Mouse (Mus musculus) heart, postnatal 0 days (tissue): Measurements from ENCODE around the gene Mecp2. TPM values are rescaled to one million over a fixed set of nuclear protein-coding genes. Genes with fewer than 3 reads are reported as not detected.

ENCODE experiments used
- ATAC-seq: fragments of 200-750 bp; cut with Nextera tagmentation; 2 replicates; pipeline ENCODE4 v1.8.0; 2017; ENCODE audit warnings: low read depth, moderate number of reproducible peaks, moderate library complexity; ENCODE audit not compliant: insufficient read depth
- DNase-seq: peaks from one replicate; pipeline ENCODE4 v3.0.0-alpha.2; 2016; ENCODE audit warnings: low spot score
- H3K27ac ChIP-seq: fragments of 300-500 bp; sonication (generic); 2 replicates; pipeline ENCODE4 v1.5.1; 2014; ENCODE audit warnings: low read depth, mild to moderate bottlenecking
- H3K27me3 ChIP-seq: fragments of 300-500 bp; sonication (generic); 2 replicates; pipeline ENCODE4 v1.6.1; 2014; ENCODE audit warnings: low read length, mixed read lengths; ENCODE audit not compliant: control insufficient read depth, insufficient read depth
- H3K36me3 ChIP-seq: fragments of 300-500 bp; sonication (generic); replicated peaks from 2 replicates; pipeline ENCODE4 v1.6.1; 2014; ENCODE audit warnings: low read length, mixed read lengths; ENCODE audit not compliant: control insufficient read depth, insufficient read depth
- H3K4me1 ChIP-seq: fragments of 300-500 bp; sonication (generic); 2 replicates; pipeline ENCODE4 v1.6.1; 2014; ENCODE audit warnings: antibody characterized with exemption; ENCODE audit not compliant: control insufficient read depth, insufficient read depth
- H3K4me2 ChIP-seq: fragments of 300-500 bp; sonication (generic); 2 replicates; pipeline ENCODE4 v1.6.1; 2014; ENCODE audit warnings: low read depth, mild to moderate bottlenecking, low read length, moderate library complexity
- H3K4me3 ChIP-seq: fragments of 300-500 bp; sonication (generic); 2 replicates; pipeline ENCODE4 v1.5.1; 2014; ENCODE audit warnings: low read depth, low read length
- H3K9ac ChIP-seq: fragments of 300-500 bp; sonication (generic); replicated peaks from 2 replicates; pipeline ENCODE4 v1.6.1; 2014; ENCODE audit warnings: low read depth, low read length, mixed read lengths
- H3K9me3 ChIP-seq: fragments of 300-500 bp; sonication (generic); replicated peaks from 2 replicates; pipeline ENCODE4 v1.6.1; 2016; ENCODE audit warnings: low read length; ENCODE audit not compliant: control insufficient read depth
- CTCF ChIP-seq: IDR thresholded peaks from 2 replicates; pipeline ENCODE4 v1.5.1; 2016; ENCODE audit warnings: antibody characterized with exemption, control low read depth, low read depth
- EP300 ChIP-seq: IDR thresholded peaks from 2 replicates; pipeline ENCODE4 v1.6.1; 2016; ENCODE audit warnings: antibody characterized with exemption, low read depth
- WGBS: fragments of 180-500 bp; shearing (Covaris S2); extraction: QIAGEN DNeasy Blood & Tissue Kit; methylation state at CpG from one replicate; pipeline ENCODE4 v1.1.7; 2014; 5-methylcytosine and 5-hydroxymethylcytosine counted together
- polyA plus RNA-seq: library from polyadenylated mRNA; unstranded; fragments of >200 nt; fragmentation: Nextera tagmentation; extraction: Ambion mirVana; gene quantifications from 2 replicates; pipeline ENCODE4 v1.2.1, GENCODE M21; 2015
- total RNA-seq: library from RNA; depleted of rRNA; stranded (reverse); fragments of >200 nt; gene quantifications from 2 replicates; pipeline ENCODE4 v1.2.3, GENCODE M21; 2014; ENCODE audit warnings: low replicate concordance

Gene Mecp2
- total and polyA plus RNA-seq, 2 experiments from 2014 or later = 10.8 to 15.6 TPM

GRCm38 (mm10) chrX:74084946-74085498, 50.1 kb downstream of the Mecp2 start:
- ATAC-seq = peak; percentile 78
- Histone ChIP-seq H3K9ac (peak overlapping the region; percentile 89), H3K4me3 (peak overlapping the region; percentile 79), H3K36me3 (no peaks in the 10 kb centered on the region), H3K27ac (peak overlapping the region; percentile 93), H3K9me3 (no peaks in the 10 kb centered on the region), H3K27me3 (no peaks in the 10 kb centered on the region), H3K4me2 (peak overlapping the region; percentile 74), H3K4me1 (no peaks in the 10 kb centered on the region; the same call in 1 of the 2 replicates)
- WGBS = 6% methylated on average over 8 of the region's 56 CpGs
- TF ChIP-seq EP300 (no peak), CTCF (no peak)
- peak; percentile 80 for DNase-seq

DNA sequence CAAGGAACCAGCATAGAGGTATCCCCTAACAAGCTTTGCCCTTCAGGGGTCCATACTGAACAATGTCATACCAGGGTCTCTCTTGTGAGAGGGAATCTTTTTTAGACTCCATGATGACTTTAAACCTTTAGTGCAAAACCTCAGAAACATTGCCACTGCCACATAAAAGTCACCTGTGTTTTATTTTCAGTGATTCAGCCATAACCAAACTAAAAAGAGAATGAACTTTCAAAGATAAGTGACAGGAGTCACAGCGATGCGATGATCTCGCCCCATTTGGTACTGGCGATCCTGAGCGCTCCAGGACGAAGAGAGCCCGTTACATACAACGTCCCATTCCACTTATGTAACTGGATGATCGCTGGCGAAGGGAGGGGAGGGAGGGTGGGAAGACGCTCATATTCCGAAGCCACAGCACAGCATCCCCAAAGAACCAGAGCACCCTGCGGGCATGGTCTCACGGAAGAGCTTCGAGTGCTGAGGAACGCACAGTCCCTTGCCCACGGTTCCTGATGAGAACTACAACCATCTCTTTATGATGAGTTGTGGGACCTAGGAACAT, 50.8 kb downstream of the Mecp2 start:
- DNase-seq = no peak
- H3K4me2 ChIP-seq = peak overlapping the region; percentile 74
- peak overlapping the region; percentile 93 for H3K27ac ChIP-seq
- peak overlapping the region; percentile 89 for H3K9ac ChIP-seq
- no peaks in the 10 kb centered on the region for H3K27me3 ChIP-seq
- no peaks in the 10 kb centered on the region for H3K36me3 ChIP-seq
- 20% methylated on average over 17 of the region's 17 CpGs for WGBS
- no peaks in the 10 kb centered on the region for H3K9me3 ChIP-seq
- H3K4me3 ChIP-seq = peak overlapping the region; percentile 79
- H3K4me1 ChIP-seq = no peaks in the 10 kb centered on the region; the same call in 1 of the 2 replicates
- no peak for ATAC-seq
- TF ChIP-seq CTCF (no peak), EP300 (no peak)

GRCm38 (mm10) chrX:74070794-74071193, 64.4 kb downstream of the Mecp2 start:
- no peaks in the 10 kb centered on the region for H3K9me3 ChIP-seq
- no peaks in the 10 kb centered on the region for H3K36me3 ChIP-seq
- no peak overlapping the region for H3K4me3 ChIP-seq
- H3K27me3 ChIP-seq = no peaks in the 10 kb centered on the region
- no peak overlapping the region for H3K9ac ChIP-seq
- ATAC-seq (no peak), DNase-seq (no peak)
- no peak overlapping the region for H3K4me2 ChIP-seq
- no peak for TF ChIP-seq CTCF
- 0 out of 2 replicates have a peak, but pooled peaks cover 3% of the 10 kb centered on the region for H3K4me1 ChIP-seq
- H3K27ac ChIP-seq = no peak overlapping the region

DNA sequence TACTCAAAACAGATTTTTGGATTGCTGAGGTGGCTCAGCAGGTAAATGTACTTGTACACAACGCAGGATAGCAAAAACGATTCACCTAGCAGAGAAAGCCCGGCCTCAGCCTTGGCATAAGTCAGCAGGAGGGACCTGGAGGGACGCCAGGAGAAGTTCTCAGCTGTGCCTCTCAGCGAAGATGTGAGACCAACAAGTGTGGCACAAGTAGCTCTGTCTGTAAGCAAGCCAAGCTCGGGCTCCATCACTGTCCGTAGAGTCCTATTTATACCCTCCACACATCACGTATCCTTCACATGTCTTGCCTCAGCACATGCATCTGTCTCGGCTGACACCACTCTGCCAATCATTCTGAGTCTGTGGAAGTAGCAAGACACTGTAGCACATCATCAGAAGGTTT, 67.3 kb downstream of the Mecp2 start:
- no peak for ATAC-seq
- Histone ChIP-seq H3K9ac (no peak overlapping the region), H3K27ac (no peak overlapping the region), H3K9me3 (no peaks in the 10 kb centered on the region), H3K27me3 (no peaks in the 10 kb centered on the region), H3K36me3 (no peaks in the 10 kb centered on the region), H3K4me1 (0 out of 2 replicates have a peak, but pooled peaks cover 3% of the 10 kb centered on the region), H3K4me2 (no peak overlapping the region), H3K4me3 (no peak overlapping the region)
- 41% methylated on average over 9 of the region's 9 CpGs for WGBS
- TF ChIP-seq EP300 = no peak
- TF ChIP-seq CTCF = no peak
- DNase-seq = no peak

GRCm38 (mm10) chrX:74045107-74045506, 90.1 kb downstream of the Mecp2 start:
- H3K27ac ChIP-seq = no peak overlapping the region
- H3K36me3 ChIP-seq = no peaks in the 10 kb centered on the region
- ATAC-seq (no peak), DNase-seq (no peak)
- H3K27me3 ChIP-seq = no peaks in the 10 kb centered on the region
- H3K4me1 ChIP-seq = 0 out of 2 replicates have a peak, but pooled peaks cover 10% of the 10 kb centered on the region
- TF ChIP-seq EP300 (no peak), CTCF (no peak)
- H3K9me3 ChIP-seq = no peaks in the 10 kb centered on the region
- H3K4me2 ChIP-seq = no peak overlapping the region
- WGBS = 19% methylated on average over 1 of the region's 1 CpGs
- H3K4me3 ChIP-seq = no peak overlapping the region
- H3K9ac ChIP-seq = no peak overlapping the region
